Mouse (Mus musculus) midbrain, embryonic 12.5 days (tissue): ENCODE data around the gene Fut4. TPM values are rescaled to one million over a fixed set of nuclear protein-coding genes. Genes with fewer than 3 reads are reported as not detected.

ENCODE experiments used
- ATAC-seq: fragments of 200-750 bp; cut with Nextera tagmentation; 2 replicates; pipeline ENCODE4 v1.8.0; 2017; ENCODE audit warnings: low read depth, moderate TSS enrichment, moderate library complexity; ENCODE audit not compliant: low FRiP score
- H3K27ac ChIP-seq: fragments of 300-500 bp; sonication (generic); replicated peaks from 2 replicates; pipeline ENCODE4 v1.5.1; 2016; ENCODE audit warnings: mild to moderate bottlenecking
- H3K27me3 ChIP-seq: fragments of 300-500 bp; sonication (generic); 2 replicates; pipeline ENCODE4 v1.6.1; 2016; ENCODE audit warnings: mild to moderate bottlenecking
- H3K36me3 ChIP-seq: fragments of 300-500 bp; sonication (generic); 2 replicates; pipeline ENCODE4 v1.6.1; 2016
- H3K4me1 ChIP-seq: fragments of 300-500 bp; sonication (generic); 2 replicates; pipeline ENCODE4 v1.6.1; 2016
- H3K4me2 ChIP-seq: fragments of 300-500 bp; sonication (generic); replicated peaks from 2 replicates; pipeline ENCODE4 v1.6.1; 2016; ENCODE audit warnings: mild to moderate bottlenecking, moderate library complexity
- H3K4me3 ChIP-seq: fragments of 300-500 bp; sonication (generic); 2 replicates; pipeline ENCODE4 v1.5.1; 2016; ENCODE audit warnings: mild to moderate bottlenecking
- H3K9ac ChIP-seq: fragments of 300-500 bp; sonication (generic); replicated peaks from 2 replicates; pipeline ENCODE4 v1.6.1; 2016; ENCODE audit warnings: mild to moderate bottlenecking, moderate library complexity
- H3K9me3 ChIP-seq: fragments of 300-500 bp; sonication (generic); 2 replicates; pipeline ENCODE4 v1.6.1; 2016; ENCODE audit warnings: mild to moderate bottlenecking
- WGBS: fragments of 180-500 bp; shearing (Covaris S2); methylation state at CpG from one replicate; pipeline ENCODE4 v1.1.7; 2016; 5-methylcytosine and 5-hydroxymethylcytosine counted together
- polyA plus RNA-seq: library from polyadenylated mRNA; unstranded; fragments of >200 nt; fragmentation: Nextera tagmentation; extraction: Ambion mirVana; gene quantifications from 2 replicates; pipeline ENCODE4 v1.2.1, GENCODE M21; 2016

The Fut4 gene
- polyA plus RNA-seq: 1.1 and 1.2 TPM in 2 replicates

- Histone ChIP-seq H3K27me3 (peaks cover 42% of the 10 kb centered on the region), H3K4me1 (peaks cover 14% of the 10 kb centered on the region), H3K4me3 (peak within 1 kb of the TSS; percentile 56), H3K27ac (0 out of 2 replicates have a peak within 1 kb of the TSS, but pooled peaks have one; percentile 30), H3K4me2 (peak within 1 kb of the TSS; percentile 94), H3K9me3 (no peaks in the 10 kb centered on the region), H3K36me3 (no peaks in the 10 kb centered on the region), H3K9ac (peak within 1 kb of the TSS; percentile 58)
- 1% methylated on average over 27 of the region's 28 CpGs for WGBS
- ATAC-seq: peak; percentile 87
These were observed at the start of gene Fut4 for GRCm38 (mm10) chr9:14752001-14752522. Gene Fut4 (minus strand): TSS chr9:14752393.

- no peaks in the 10 kb centered on the region for H3K27me3 ChIP-seq
- peaks cover 8% of the 10 kb centered on the region for H3K4me1 ChIP-seq
- no peak for ATAC-seq
- H3K9ac ChIP-seq: no peak overlapping the region
- no peaks in the 10 kb centered on the region for H3K9me3 ChIP-seq
- no peak overlapping the region for H3K4me3 ChIP-seq
- 92% methylated on average over 6 of the region's 6 CpGs for WGBS
- H3K4me2 ChIP-seq: no peak overlapping the region
- no peak overlapping the region for H3K27ac ChIP-seq
- peaks cover 40% of the 10 kb centered on the region for H3K36me3 ChIP-seq
These were observed 35.2 kb upstream of the Fut4 start for GRCm38 (mm10) chr9:14787356-14787755.

GRCm38 (mm10) chr9:14784039-14785002, 32.1 kb upstream of the Fut4 start, which contains the start of the genes Mre11a and Ankrd49:
Gene Mre11a (plus strand): TSS chr9:14784654.
Gene Ankrd49 (minus strand): TSS chr9:14784856.
- ATAC-seq: peak; percentile 99
- H3K4me2 ChIP-seq: peak within 1 kb of the TSS; percentile 85
- peak within 1 kb of the TSS; percentile 91 for H3K27ac ChIP-seq
- H3K4me3 ChIP-seq: peak within 1 kb of the TSS; percentile 73
- peaks cover 8% of the 10 kb centered on the region for H3K4me1 ChIP-seq
- H3K36me3 ChIP-seq: peaks cover 34% of the 10 kb centered on the region
- peak within 1 kb of the TSS; percentile 79 for H3K9ac ChIP-seq
- H3K27me3 ChIP-seq: no peaks in the 10 kb centered on the region
- H3K9me3 ChIP-seq: no peaks in the 10 kb centered on the region
- WGBS: under 1% methylated on average over 62 of the region's 62 CpGs

- H3K4me2 ChIP-seq: no peak overlapping the region
- no peak for ATAC-seq
- H3K27me3 ChIP-seq: no peaks in the 10 kb centered on the region
- no peak overlapping the region for H3K4me3 ChIP-seq
- no peak overlapping the region for H3K27ac ChIP-seq
- no peak overlapping the region for H3K9ac ChIP-seq
- WGBS: 55% methylated on average over 13 of the region's 13 CpGs
- H3K9me3 ChIP-seq: no peaks in the 10 kb centered on the region
- peaks cover 16% of the 10 kb centered on the region for H3K36me3 ChIP-seq
- H3K4me1 ChIP-seq: no peaks in the 10 kb centered on the region
These were observed 26.1 kb upstream of the Fut4 start for GRCm38 (mm10) chr9:14778341-14778740.

- Histone ChIP-seq H3K27me3 (no peaks in the 10 kb centered on the region), H3K4me1 (peaks cover 7% of the 10 kb centered on the region), H3K4me3 (no peak overlapping the region), H3K36me3 (no peaks in the 10 kb centered on the region), H3K9me3 (no peaks in the 10 kb centered on the region), H3K4me2 (no peak overlapping the region), H3K9ac (no peak overlapping the region), H3K27ac (no peak overlapping the region)
- no peak for ATAC-seq
- WGBS: 45% methylated on average over 2 of the region's 2 CpGs
These were observed 21.6 kb upstream of the Fut4 start for GRCm38 (mm10) chr9:14773813-14774212.

- WGBS: 89% methylated on average over 2 of the region's 2 CpGs
These were observed 19.9 kb upstream of the Fut4 start for GRCm38 (mm10) chr9:14772074-14772473.

GRCm38 (mm10) chr9:14770803-14771471, 18.7 kb upstream of the Fut4 start, which contains the start of gene 1700012B09Rik:
Gene 1700012B09Rik (minus strand): TSS chr9:14771030.
- Histone ChIP-seq H3K4me2 (peak within 1 kb of the TSS; percentile 41), H3K4me3 (0 out of 2 replicates have a peak within 1 kb of the TSS, but pooled peaks have one; percentile 3), H3K9me3 (no peaks in the 10 kb centered on the region), H3K4me1 (peaks cover 7% of the 10 kb centered on the region), H3K9ac (no peak within 1 kb of the TSS; the same call in 1 of the 2 replicates), H3K27ac (no peak within 1 kb of the TSS), H3K36me3 (no peaks in the 10 kb centered on the region), H3K27me3 (peaks cover 7% of the 10 kb centered on the region; the same call in 1 of the 2 replicates)
- 18% methylated on average over 23 of the region's 23 CpGs for whole genome bisulfite sequencing
- ATAC-seq: peak; percentile 65

More at GRCm38 (mm10) chr9:14772074-14772473, 19.9 kb upstream of the Fut4 start:
- Histone ChIP-seq H3K9ac (no peak overlapping the region), H3K9me3 (no peaks in the 10 kb centered on the region), H3K4me3 (no peak overlapping the region), H3K4me1 (peaks cover 7% of the 10 kb centered on the region), H3K27me3 (peaks cover 7% of the 10 kb centered on the region; the same call in 1 of the 2 replicates), H3K36me3 (no peaks in the 10 kb centered on the region), H3K27ac (no peak overlapping the region), H3K4me2 (no peak overlapping the region)
- ATAC-seq: no peak; the same call in 1 of the 2 replicates

GRCm38 (mm10) chr9:14769811-14770210, 17.6 kb upstream of the Fut4 start:
- no peak overlapping the region for H3K4me3 ChIP-seq
- H3K36me3 ChIP-seq: no peaks in the 10 kb centered on the region
- H3K9me3 ChIP-seq: no peaks in the 10 kb centered on the region
- no peak overlapping the region for H3K4me2 ChIP-seq
- WGBS: 64% methylated on average over 5 of the region's 6 CpGs
- H3K9ac ChIP-seq: no peak overlapping the region; the same call in 1 of the 2 replicates
- H3K4me1 ChIP-seq: peaks cover 7% of the 10 kb centered on the region
- no peak for ATAC-seq
- H3K27ac ChIP-seq: no peak overlapping the region
- peaks cover 7% of the 10 kb centered on the region; the same call in 1 of the 2 replicates for H3K27me3 ChIP-seq

- H3K9ac ChIP-seq: no peak overlapping the region
- no peak overlapping the region for H3K27ac ChIP-seq
- no peaks in the 10 kb centered on the region for H3K4me1 ChIP-seq
- H3K9me3 ChIP-seq: no peaks in the 10 kb centered on the region
- no peak overlapping the region for H3K4me2 ChIP-seq
- H3K36me3 ChIP-seq: no peaks in the 10 kb centered on the region
- H3K27me3 ChIP-seq: peaks cover 7% of the 10 kb centered on the region; the same call in 1 of the 2 replicates
- ATAC-seq: no peak
- H3K4me3 ChIP-seq: no peak overlapping the region
- WGBS: 25% methylated on average over 7 of the region's 7 CpGs
These were observed 12.6 kb upstream of the Fut4 start for GRCm38 (mm10) chr9:14764765-14765164.

DNA sequence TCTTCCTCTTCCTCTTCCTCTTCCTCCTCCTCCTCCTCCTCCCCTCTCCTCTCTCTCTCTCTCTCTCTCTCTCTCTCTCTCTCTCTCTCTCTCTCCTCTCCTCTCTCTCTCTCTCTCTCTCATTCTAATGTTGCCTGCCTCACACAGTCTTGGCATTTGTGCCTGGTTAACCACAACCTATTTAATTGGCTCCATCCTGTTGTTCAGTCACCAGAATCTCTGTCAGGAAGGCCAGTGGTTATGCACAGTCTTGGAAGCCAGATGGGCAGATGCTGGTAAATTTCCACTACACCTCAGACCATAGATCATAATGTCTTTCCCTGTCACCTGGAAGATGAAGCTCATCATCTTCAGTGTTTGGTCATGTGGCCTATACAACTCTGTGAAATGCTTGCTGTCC, 7.1 kb upstream of the Fut4 start:
- Histone ChIP-seq H3K4me2 (no peak overlapping the region), H3K4me1 (no peaks in the 10 kb centered on the region), H3K9ac (no peak overlapping the region), H3K27ac (no peak overlapping the region), H3K4me3 (no peak overlapping the region), H3K36me3 (no peaks in the 10 kb centered on the region), H3K9me3 (no peaks in the 10 kb centered on the region), H3K27me3 (peaks cover 4% of the 10 kb centered on the region; the same call in 1 of the 2 replicates)
- ATAC-seq: no peak

DNA sequence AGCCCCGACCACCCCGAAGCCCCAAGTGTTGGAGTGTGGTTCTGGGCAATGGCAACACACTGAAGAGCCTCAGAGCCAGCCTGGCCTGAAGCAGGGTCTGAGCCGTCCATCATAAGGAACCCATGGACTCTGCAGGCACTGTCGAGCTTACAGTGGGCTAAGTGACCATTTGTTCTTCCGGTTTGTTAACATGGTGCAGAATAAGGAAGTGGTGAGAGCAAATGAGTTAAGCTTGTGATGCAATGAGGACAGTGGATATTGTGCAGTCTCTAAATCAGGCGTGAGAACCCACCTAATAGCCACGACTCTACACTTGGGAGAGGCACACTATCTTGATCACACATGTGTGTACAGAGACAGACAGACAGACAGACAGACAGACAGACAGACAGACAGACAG, 6.4 kb upstream of the Fut4 start:
- ATAC-seq: no peak
- 84% methylated on average over 7 of the region's 7 CpGs for WGBS
- Histone ChIP-seq H3K9ac (no peak overlapping the region), H3K4me1 (no peaks in the 10 kb centered on the region), H3K36me3 (no peaks in the 10 kb centered on the region), H3K9me3 (no peaks in the 10 kb centered on the region), H3K27ac (no peak overlapping the region), H3K27me3 (peaks cover 4% of the 10 kb centered on the region; the same call in 1 of the 2 replicates), H3K4me3 (no peak overlapping the region), H3K4me2 (no peak overlapping the region)
